Comparison of ENCODE assay signal across 8 mouse cellular contexts in genomic region chr11:108418540-108418939, GRCm38 (mm10). TPM values are rescaled to one million over a fixed set of nuclear protein-coding genes. Genes with fewer than 3 reads are reported as not detected.
DNase-seq lines count a peak whose midpoint lies in the region; ATAC-seq lines count a peak whose summit lies in the region.

No protein-coding gene starts in this region.

- 24% methylated on average over 1 of the region's 1 CpGs for WGBS in hindbrain, embryonic 14.5 days
- WGBS in hindbrain, embryonic 13.5 days: 21% methylated on average over 1 of the region's 1 CpGs
- WGBS in forebrain, embryonic 16.5 days: 12% methylated on average over 1 of the region's 1 CpGs
- WGBS in heart, embryonic 10.5 days: 63% methylated on average over 1 of the region's 1 CpGs

- H3K27me3 ChIP-seq in hindbrain, embryonic 14.5 days (ENCODE audit: control insufficient read depth, insufficient read depth, low read length): no peaks in the 10 kb centered on the region
- H3K27me3 ChIP-seq in hindbrain, embryonic 13.5 days: peaks cover 11% of the 10 kb centered on the region
- H3K27me3 ChIP-seq in forebrain, embryonic 16.5 days (replicated peaks; ENCODE audit: control insufficient read depth, insufficient read depth, low read length): no peaks in the 10 kb centered on the region
- peaks cover 10% of the 10 kb centered on the region; the same call in 1 of the 2 replicates for H3K27me3 ChIP-seq in heart, embryonic 10.5 days (ENCODE audit: insufficient read depth, poor library complexity, severe bottlenecking)

- H3K4me2 ChIP-seq in hindbrain, embryonic 14.5 days (replicated peaks): no peak overlapping the region
- no peak overlapping the region for H3K4me2 ChIP-seq in hindbrain, embryonic 13.5 days
- no peak overlapping the region for H3K4me2 ChIP-seq in forebrain, embryonic 16.5 days (ENCODE audit: low read length)

- H3K4me1 ChIP-seq in hindbrain, embryonic 14.5 days (replicated peaks; ENCODE audit: control insufficient read depth, insufficient read depth, low read length): 0 out of 2 replicates have a peak, but pooled peaks cover under 1% of the 10 kb centered on the region
- H3K4me1 ChIP-seq in hindbrain, embryonic 13.5 days (replicated peaks): peaks cover 4% of the 10 kb centered on the region
- no peaks in the 10 kb centered on the region for H3K4me1 ChIP-seq in forebrain, embryonic 16.5 days (replicated peaks; ENCODE audit: control insufficient read depth, insufficient read depth, low read length)
- H3K4me1 ChIP-seq in heart, embryonic 10.5 days: 0 out of 2 replicates have a peak, but pooled peaks cover 4% of the 10 kb centered on the region

- no peak overlapping the region for H3K9ac ChIP-seq in hindbrain, embryonic 14.5 days
- H3K9ac ChIP-seq in hindbrain, embryonic 13.5 days: no peak overlapping the region
- no peak overlapping the region for H3K9ac ChIP-seq in forebrain, embryonic 16.5 days (replicated peaks; ENCODE audit: low read depth, low read length)

- no peak overlapping the region for H3K4me3 ChIP-seq in hindbrain, embryonic 14.5 days (replicated peaks; ENCODE audit: low read length)
- H3K4me3 ChIP-seq in hindbrain, embryonic 13.5 days: no peak overlapping the region
- H3K4me3 ChIP-seq in forebrain, embryonic 16.5 days (replicated peaks; ENCODE audit: low read length): no peak overlapping the region
- no peak overlapping the region for H3K4me3 ChIP-seq in heart, embryonic 10.5 days

- DNase-seq in hindbrain, embryonic 14.5 days (ENCODE audit: low spot score): peak; percentile 87
- DNase-seq in thymus, postnatal 0 days (ENCODE audit: low spot score): peak; percentile 55
- no peak for DNase-seq in thymus, postnatal 36 days
- DNase-seq in adrenal gland, adult 18-20 months (ENCODE audit: low spot score in 2 of 2): no peak
- no peak for DNase-seq in heart, embryonic 10.5 days (ENCODE audit: low spot score)
- DNase-seq in spleen, adult 12 weeks (ENCODE audit: low spot score): no peak

- H3K27ac ChIP-seq in hindbrain, embryonic 14.5 days: no peak overlapping the region
- no peak overlapping the region for H3K27ac ChIP-seq in hindbrain, embryonic 13.5 days
- H3K27ac ChIP-seq in forebrain, embryonic 16.5 days (ENCODE audit: low read length): no peak overlapping the region
- H3K27ac ChIP-seq in heart, embryonic 10.5 days: no peak overlapping the region

- H3K36me3 ChIP-seq in hindbrain, embryonic 14.5 days (replicated peaks; ENCODE audit: control insufficient read depth, insufficient read depth): no peaks in the 10 kb centered on the region
- no peaks in the 10 kb centered on the region for H3K36me3 ChIP-seq in hindbrain, embryonic 13.5 days
- no peaks in the 10 kb centered on the region for H3K36me3 ChIP-seq in forebrain, embryonic 16.5 days (ENCODE audit: control insufficient read depth, insufficient read depth)
- no peaks in the 10 kb centered on the region for H3K36me3 ChIP-seq in heart, embryonic 10.5 days

- no peak for ATAC-seq in hindbrain, embryonic 14.5 days (ENCODE audit: low FRiP score)
- no peak for ATAC-seq in hindbrain, embryonic 13.5 days (ENCODE audit: low FRiP score)
- peak; percentile 57 for ATAC-seq in forebrain, embryonic 16.5 days

- no peaks in the 10 kb centered on the region for H3K9me3 ChIP-seq in hindbrain, embryonic 14.5 days (ENCODE audit: control insufficient read depth, low read length)
- no peaks in the 10 kb centered on the region for H3K9me3 ChIP-seq in hindbrain, embryonic 13.5 days
- H3K9me3 ChIP-seq in forebrain, embryonic 16.5 days (ENCODE audit: control insufficient read depth, low read length): no peaks in the 10 kb centered on the region
- no peaks in the 10 kb centered on the region for H3K9me3 ChIP-seq in heart, embryonic 10.5 days

RNA-seq across cellular contexts. Expression of gene Cep112, which starts 6.5 kb away (rescaled TPM):
- polyA plus RNA-seq in hindbrain, embryonic 14.5 days (2014; fragmentation: Nextera tagmentation; extraction: Ambion mirVana): 9.6 and 11.4 TPM in 2 replicates
- polyA plus RNA-seq in hindbrain, embryonic 13.5 days (2015; fragmentation: Nextera tagmentation; extraction: Ambion mirVana): 11.2 and 12.0 TPM in 2 replicates
- 1.4 and 1.9 TPM in 2 replicates for polyA plus RNA-seq in thymus, postnatal 0 days (2015; fragmentation: Nextera tagmentation; extraction: Ambion mirVana)
- polyA plus RNA-seq in forebrain, embryonic 16.5 days (2015; fragmentation: Nextera tagmentation; extraction: Ambion mirVana): 11.0 and 14.2 TPM in 2 replicates
- 10 to 100 TPM in 1 of 2 experiments, 1 to 10 TPM in 1; 7.1 to 11.9 TPM for total RNA-seq in adrenal gland, adult 18-20 months (2021)
- 8.0 and 11.6 TPM in 2 replicates for polyA plus RNA-seq in heart, embryonic 10.5 days (2016; fragmentation: Nextera tagmentation; extraction: Ambion mirVana)

Comparison
In these comparisons a context has a peak if more than half of its experiments do, and no peak if none do; other contexts are left out.
1. DNase-seq: peak in hindbrain, embryonic 14.5 days (single experiment) and thymus, postnatal 0 days (single experiment); none in thymus, postnatal 36 days (0 of 2), adrenal gland, adult 18-20 months (0 of 2), heart, embryonic 10.5 days (single experiment) and spleen, adult 12 weeks (single experiment).